Mouse (Mus musculus) intestine, embryonic 16.5 days (tissue): ENCODE data around the gene Anln. TPM values are rescaled to one million over a fixed set of nuclear protein-coding genes. Genes with fewer than 3 reads are reported as not detected.
"Not testable (repeated sequence)": the region's sequence is repeated elsewhere in the genome, so short reads cannot be mapped to it uniquely, and the experiment has no call there.

Experiments used
- ATAC-seq: fragments of 200-750 bp; cut with Nextera tagmentation; 2 replicates; pipeline ENCODE4 v1.8.0; 2017; ENCODE audit warnings: moderate TSS enrichment, moderate library complexity
- H3K27ac ChIP-seq: fragments of 300-500 bp; sonication (generic); 2 replicates; pipeline ENCODE4 v1.5.1; 2014; ENCODE audit warnings: mild to moderate bottlenecking, low read length
- H3K27me3 ChIP-seq: fragments of 300-500 bp; sonication (generic); replicated peaks from 2 replicates; pipeline ENCODE4 v1.6.1; 2014; ENCODE audit warnings: low read length, control low read depth, mixed read lengths; ENCODE audit not compliant: control insufficient read depth, insufficient read depth
- H3K36me3 ChIP-seq: fragments of 300-500 bp; sonication (generic); 2 replicates; pipeline ENCODE4 v1.6.1; 2014; ENCODE audit warnings: low read length, control low read depth; ENCODE audit not compliant: control insufficient read depth, insufficient read depth
- H3K4me1 ChIP-seq: fragments of 300-500 bp; sonication (generic); 2 replicates; pipeline ENCODE4 v1.6.1; 2014; ENCODE audit warnings: low read length, control low read depth, mixed read lengths; ENCODE audit not compliant: control insufficient read depth, insufficient read depth
- H3K4me2 ChIP-seq: fragments of 300-500 bp; sonication (generic); 2 replicates; pipeline ENCODE4 v1.6.1; 2014; ENCODE audit warnings: low read depth, low read length, control low read depth
- H3K4me3 ChIP-seq: fragments of 300-500 bp; sonication (generic); 2 replicates; pipeline ENCODE4 v1.5.1; 2014; ENCODE audit warnings: mild to moderate bottlenecking, low read length
- H3K9ac ChIP-seq: fragments of 300-500 bp; sonication (generic); 2 replicates; pipeline ENCODE4 v1.6.1; 2014; ENCODE audit warnings: low read depth, low read length
- H3K9me3 ChIP-seq: fragments of 300-500 bp; sonication (generic); 2 replicates; pipeline ENCODE4 v1.6.1; 2016; ENCODE audit warnings: low read length, control low read depth; ENCODE audit not compliant: control insufficient read depth
- WGBS: fragments of 180-500 bp; shearing (Covaris S2); extraction: QIAGEN DNeasy Blood & Tissue Kit; methylation state at CpG from one replicate; pipeline ENCODE4 v1.1.7; 2014; 5-methylcytosine and 5-hydroxymethylcytosine counted together
- polyA plus RNA-seq: library from polyadenylated mRNA; unstranded; fragments of >200 nt; fragmentation: Nextera tagmentation; extraction: Ambion mirVana; gene quantifications from 2 replicates; pipeline ENCODE4 v1.2.1, GENCODE M21; 2015

Gene Anln
- polyA plus RNA-seq, 1 experiment from 2014 or later = 35.7 TPM

- not testable (repeated sequence) for H3K4me2 ChIP-seq, ATAC-seq, H3K27ac ChIP-seq, H3K27me3 ChIP-seq, H3K4me3 ChIP-seq, H3K4me1 ChIP-seq, H3K36me3 ChIP-seq, H3K9ac ChIP-seq, H3K9me3 ChIP-seq
- 83% methylated on average over 3 of the region's 4 CpGs for WGBS
Measured at GRCm38 (mm10) chr9:22407633-22408032, 18.6 kb upstream of the Anln start.

- H3K27ac ChIP-seq = no peak overlapping the region
- H3K4me3 ChIP-seq = no peak overlapping the region
- no peak overlapping the region for H3K9ac ChIP-seq
- WGBS = 70% methylated on average over 3 of the region's 3 CpGs
- no peaks in the 10 kb centered on the region for H3K9me3 ChIP-seq
- no peak for ATAC-seq
- H3K4me2 ChIP-seq = no peak overlapping the region
- no peaks in the 10 kb centered on the region for H3K27me3 ChIP-seq
- no peaks in the 10 kb centered on the region for H3K4me1 ChIP-seq
- H3K36me3 ChIP-seq = no peaks in the 10 kb centered on the region
Measured at GRCm38 (mm10) chr9:22405414-22405813, 16.4 kb upstream of the Anln start.

- H3K4me2 ChIP-seq, H3K27me3 ChIP-seq, H3K9ac ChIP-seq, H3K27ac ChIP-seq, H3K4me1 ChIP-seq, H3K4me3 ChIP-seq, ATAC-seq, H3K9me3 ChIP-seq, H3K36me3 ChIP-seq: not testable (repeated sequence)
- 67% methylated on average over 2 of the region's 2 CpGs for WGBS
Measured at GRCm38 (mm10) chr9:22403501-22403900, 14.5 kb upstream of the Anln start.

- Histone ChIP-seq H3K9ac (no peak overlapping the region), H3K4me1 (no peaks in the 10 kb centered on the region), H3K27ac (no peak overlapping the region), H3K36me3 (no peaks in the 10 kb centered on the region), H3K4me3 (no peak overlapping the region), H3K9me3 (no peaks in the 10 kb centered on the region), H3K27me3 (no peaks in the 10 kb centered on the region), H3K4me2 (no peak overlapping the region)
- 63% methylated on average over 3 of the region's 3 CpGs for WGBS
- ATAC-seq = no peak
Measured at GRCm38 (mm10) chr9:22402976-22403375, 14.0 kb upstream of the Anln start.

- ATAC-seq = no peak
- H3K9me3 ChIP-seq = no peaks in the 10 kb centered on the region
- no peaks in the 10 kb centered on the region for H3K4me1 ChIP-seq
- H3K4me3 ChIP-seq = no peak overlapping the region
- H3K36me3 ChIP-seq = no peaks in the 10 kb centered on the region
- H3K27ac ChIP-seq = no peak overlapping the region
- WGBS = 88% methylated on average over 6 of the region's 6 CpGs
- H3K9ac ChIP-seq = no peak overlapping the region
- no peak overlapping the region for H3K4me2 ChIP-seq
- H3K27me3 ChIP-seq = no peaks in the 10 kb centered on the region
Measured at GRCm38 (mm10) chr9:22402001-22402400, 13.0 kb upstream of the Anln start.

- Histone ChIP-seq H3K9ac (no peak overlapping the region), H3K4me3 (no peak overlapping the region), H3K4me1 (no peaks in the 10 kb centered on the region), H3K4me2 (no peak overlapping the region), H3K27me3 (no peaks in the 10 kb centered on the region), H3K36me3 (no peaks in the 10 kb centered on the region), H3K9me3 (no peaks in the 10 kb centered on the region), H3K27ac (no peak overlapping the region)
- 57% methylated on average over 4 of the region's 4 CpGs for WGBS
- no peak for ATAC-seq
Measured at GRCm38 (mm10) chr9:22399021-22399420, 10.0 kb upstream of the Anln start.

GRCm38 (mm10) chr9:22394725-22395124, 5.7 kb upstream of the Anln start:
- ATAC-seq = no peak
- H3K4me1 ChIP-seq = 0 out of 2 replicates have a peak, but pooled peaks cover 5% of the 10 kb centered on the region
- H3K27me3 ChIP-seq = no peaks in the 10 kb centered on the region
- no peak overlapping the region for H3K9ac ChIP-seq
- no peaks in the 10 kb centered on the region for H3K9me3 ChIP-seq
- WGBS = 88% methylated on average over 2 of the region's 2 CpGs
- H3K4me2 ChIP-seq = no peak overlapping the region
- H3K27ac ChIP-seq = no peak overlapping the region
- no peak overlapping the region for H3K4me3 ChIP-seq
- H3K36me3 ChIP-seq = no peaks in the 10 kb centered on the region

GRCm38 (mm10) chr9:22390390-22390789, 1.4 kb upstream of the Anln start:
- H3K4me2 ChIP-seq = no peak overlapping the region
- H3K9me3 ChIP-seq = no peaks in the 10 kb centered on the region
- WGBS = 68% methylated on average over 5 of the region's 5 CpGs
- H3K27ac ChIP-seq = no peak overlapping the region
- H3K4me3 ChIP-seq = no peak overlapping the region
- peaks cover 16% of the 10 kb centered on the region; the same call in 1 of the 2 replicates for H3K4me1 ChIP-seq
- H3K9ac ChIP-seq = no peak overlapping the region
- ATAC-seq = no peak
- H3K36me3 ChIP-seq = no peaks in the 10 kb centered on the region
- H3K27me3 ChIP-seq = no peaks in the 10 kb centered on the region

- H3K9me3 ChIP-seq = no peaks in the 10 kb centered on the region
- no peak for ATAC-seq
- peak overlapping the region; percentile 92 for H3K4me2 ChIP-seq
- H3K4me1 ChIP-seq = peaks cover 16% of the 10 kb centered on the region; the same call in 1 of the 2 replicates
- no peaks in the 10 kb centered on the region for H3K27me3 ChIP-seq
- peak overlapping the region; percentile 96 for H3K4me3 ChIP-seq
- WGBS = 62% methylated on average over 6 of the region's 6 CpGs
- no peaks in the 10 kb centered on the region for H3K36me3 ChIP-seq
- no peak overlapping the region; the same call in 1 of the 2 replicates for H3K27ac ChIP-seq
- H3K9ac ChIP-seq = peak overlapping the region; percentile 90
Measured at GRCm38 (mm10) chr9:22389736-22390245, 803 bp upstream of the Anln start.

GRCm38 (mm10) chr9:22388401-22388980, 497 bp downstream of the Anln start:
- Histone ChIP-seq H3K27me3 (no peaks in the 10 kb centered on the region), H3K9ac (peak overlapping the region; percentile 90), H3K4me2 (peak overlapping the region; percentile 92), H3K9me3 (no peaks in the 10 kb centered on the region), H3K36me3 (no peaks in the 10 kb centered on the region), H3K27ac (peak overlapping the region; percentile 95), H3K4me1 (peaks cover 16% of the 10 kb centered on the region; the same call in 1 of the 2 replicates), H3K4me3 (peak overlapping the region; percentile 96)
- under 1% methylated on average over 41 of the region's 41 CpGs for WGBS
- peak; percentile 76 for ATAC-seq
